Mouse (Mus musculus) CH12.LX (cell line): ENCODE results near the gene Robo1. TPM values are rescaled to one million over a fixed set of nuclear protein-coding genes. Genes with fewer than 3 reads are reported as not detected.

Source experiments
- DNase-seq: peaks from one replicate; pipeline ENCODE4 v3.0.0-alpha.2; 2013; ENCODE audit errors: extremely low read depth
- H3K27ac ChIP-seq: 2 replicates; pipeline ENCODE4 v1.5.1; 2012; ENCODE audit warnings: low read depth, mild to moderate bottlenecking, control low read depth, moderate library complexity; ENCODE audit not compliant: insufficient read depth
- H3K27me3 ChIP-seq: replicated peaks from 2 replicates; pipeline ENCODE3; 2012; ENCODE audit warnings: inconsistent platforms
- H3K36me3 ChIP-seq, 2 experiments: replicated peaks in 1 of 2; 2 replicates each; pipeline versions ENCODE3 to v1.6.1; 2012; ENCODE audit warnings: inconsistent platforms in 1 of 2, low read length in 1 of 2, mild to moderate bottlenecking in 1 of 2, mixed read lengths in 1 of 2, moderate library complexity in 1 of 2; ENCODE audit not compliant: control insufficient read depth in 1 of 2, insufficient read depth in 1 of 2
- H3K4me1 ChIP-seq, 2 experiments: 2 replicates each; pipeline ENCODE4 v1.6.1; 2012; ENCODE audit warnings: inconsistent platforms in 1 of 2, moderate library complexity in 1 of 2; ENCODE audit not compliant: insufficient read depth in 2 of 2, control insufficient read depth in 1 of 2
- H3K4me2 ChIP-seq: 2 replicates; pipeline ENCODE4 v1.6.1; 2012; ENCODE audit warnings: low read depth, mild to moderate bottlenecking, control low read depth; ENCODE audit not compliant: poor library complexity, insufficient read depth, severe bottlenecking
- H3K4me3 ChIP-seq, 3 experiments: fragments of 150-350 bp in 1 of 3; sonication (generic) in 1 of 3; replicated peaks in 1 of 3; 2 replicates each; pipeline versions ENCODE3 to v1.5.1; 2011 to 2012; ENCODE audit warnings: low read depth in 2 of 3, low read length in 2 of 3, mild to moderate bottlenecking in 2 of 3, moderate library complexity in 2 of 3, control low read depth in 1 of 3, improper control_type of control experiment in 1 of 3, inconsistent platforms in 1 of 3, mixed read lengths in 1 of 3; ENCODE audit not compliant: poor library complexity in 1 of 3
- H3K79me2 ChIP-seq: replicated peaks from 2 replicates; pipeline ENCODE4 v1.6.1; 2012; ENCODE audit warnings: mild to moderate bottlenecking, moderate library complexity; ENCODE audit not compliant: control insufficient read depth, poor library complexity, insufficient read depth, severe bottlenecking; ENCODE audit errors: extremely low read depth
- H3K9ac ChIP-seq: 2 replicates; pipeline ENCODE4 v1.6.1; 2012; ENCODE audit warnings: low read depth, mild to moderate bottlenecking, control low read depth, moderate library complexity; ENCODE audit not compliant: insufficient read depth
- H3K9me3 ChIP-seq: replicated peaks from 2 replicates; pipeline ENCODE3; 2012; ENCODE audit warnings: low read length, inconsistent platforms, mixed read lengths
- CHD2 ChIP-seq: IDR thresholded peaks from 2 replicates; pipeline ENCODE4 v1.6.1; 2011; ENCODE audit warnings: low read length, improper control_type of control experiment
- CTCF ChIP-seq, 2 experiments: IDR thresholded peaks in 1 of 2; conservative IDR thresholded peaks in 1 of 2; 2 replicates each; pipeline ENCODE4 v1.5.1; 2011 to 2012; ENCODE audit warnings: low read depth in 2 of 2, low read length in 2 of 2, improper control_type of control experiment in 1 of 2, inconsistent platforms in 1 of 2, mild to moderate bottlenecking in 1 of 2, moderate library complexity in 1 of 2
- E2F4 ChIP-seq: IDR thresholded peaks from 2 replicates; pipeline ENCODE4 v1.6.1; 2011; ENCODE audit warnings: low read depth, low read length, improper control_type of control experiment; ENCODE audit not compliant: insufficient replicate concordance
- ELF1 ChIP-seq: IDR thresholded peaks from 2 replicates; pipeline ENCODE4 v1.6.1; 2014; ENCODE audit warnings: low read depth, mild to moderate bottlenecking, inconsistent platforms, low read length, improper control_type of control experiment
- EP300 ChIP-seq: IDR thresholded peaks from 2 replicates; pipeline ENCODE4 v1.6.1; 2011; ENCODE audit warnings: low read length, improper control_type of control experiment
- ETS1 ChIP-seq: conservative IDR thresholded peaks from 2 replicates; pipeline ENCODE4 v1.6.1; 2012; ENCODE audit warnings: low read depth, mild to moderate bottlenecking, inconsistent platforms, low read length, improper control_type of control experiment, moderate library complexity
- GABPA ChIP-seq: IDR thresholded peaks from 2 replicates; pipeline ENCODE4 v1.6.1; 2012; ENCODE audit warnings: low read depth, low read length, improper control_type of control experiment, inconsistent platforms; ENCODE audit not compliant: insufficient replicate concordance
- HCFC1 ChIP-seq: IDR thresholded peaks from 2 replicates; pipeline ENCODE4 v1.6.1; 2012; ENCODE audit warnings: low read depth, mild to moderate bottlenecking, inconsistent platforms, low read length, improper control_type of control experiment
- JUN ChIP-seq: IDR thresholded peaks from 2 replicates; pipeline ENCODE4 v1.6.1; 2011; ENCODE audit warnings: low read depth, mild to moderate bottlenecking, low read length, improper control_type of control experiment, moderate library complexity; ENCODE audit not compliant: insufficient read depth
- KAT2A ChIP-seq: IDR thresholded peaks from 2 replicates; pipeline ENCODE4 v1.6.1; 2012; ENCODE audit warnings: low read length, improper control_type of control experiment, inconsistent platforms; ENCODE audit not compliant: insufficient replicate concordance
- MAFK ChIP-seq: IDR thresholded peaks from 2 replicates; pipeline ENCODE4 v1.6.1; 2011; ENCODE audit warnings: low read length, improper control_type of control experiment; ENCODE audit not compliant: insufficient replicate concordance
- MAX ChIP-seq: IDR thresholded peaks from 2 replicates; pipeline ENCODE4 v1.6.1; 2011; ENCODE audit warnings: low read length, improper control_type of control experiment
- MEF2A ChIP-seq: IDR thresholded peaks from 2 replicates; pipeline ENCODE4 v1.6.1; 2014; ENCODE audit warnings: low read depth, mild to moderate bottlenecking, inconsistent platforms, low read length, improper control_type of control experiment, borderline replicate concordance
- MXI1 ChIP-seq: IDR thresholded peaks from 2 replicates; pipeline ENCODE4 v1.6.1; 2011; ENCODE audit warnings: mild to moderate bottlenecking, low read depth, low read length, improper control_type of control experiment
- MYC ChIP-seq: IDR thresholded peaks from 2 replicates; pipeline ENCODE4 v1.6.1; 2011; ENCODE audit warnings: low read depth, mild to moderate bottlenecking, improper control_type of control experiment, low read length
- PAX5 ChIP-seq: IDR thresholded peaks from 2 replicates; pipeline ENCODE4 v1.6.1; 2012; ENCODE audit warnings: low read length, inconsistent platforms, mixed read lengths
- POLR2A ChIP-seq: IDR thresholded peaks from 2 replicates; pipeline ENCODE4 v1.6.1; 2011; ENCODE audit warnings: low read depth, mild to moderate bottlenecking, improper control_type of control experiment, low read length
- RAD21 ChIP-seq: IDR thresholded peaks from 2 replicates; pipeline ENCODE4 v1.6.1; 2011; ENCODE audit warnings: low read depth, mild to moderate bottlenecking, low read length, improper control_type of control experiment, moderate library complexity
- SIN3A ChIP-seq: IDR thresholded peaks from 2 replicates; pipeline ENCODE4 v1.6.1; 2012; ENCODE audit warnings: low read length, improper control_type of control experiment, inconsistent platforms
- TBP ChIP-seq: conservative IDR thresholded peaks from 2 replicates; pipeline ENCODE4 v1.6.1; 2011; ENCODE audit warnings: low read depth, low read length, improper control_type of control experiment
- TCF12 ChIP-seq: IDR thresholded peaks from 2 replicates; pipeline ENCODE4 v1.6.1; 2014; ENCODE audit warnings: low read depth, mild to moderate bottlenecking, inconsistent platforms, low read length, improper control_type of control experiment
- UBTF ChIP-seq: IDR thresholded peaks from 2 replicates; pipeline ENCODE4 v1.6.1; 2012; ENCODE audit warnings: low read depth, mild to moderate bottlenecking, inconsistent platforms, low read length, improper control_type of control experiment, moderate library complexity
- USF1 ChIP-seq: IDR thresholded peaks from 2 replicates; pipeline ENCODE4 v1.6.1; 2014; ENCODE audit warnings: low read depth, mild to moderate bottlenecking, inconsistent platforms, low read length, improper control_type of control experiment
- ZNF384 ChIP-seq: IDR thresholded peaks from 2 replicates; pipeline ENCODE4 v1.6.1; 2012; ENCODE audit warnings: low read depth, low read length, improper control_type of control experiment, inconsistent platforms
- dilution Hi-C: fragments of 300-500 bp; cut with MboI; formaldehyde crosslinking; loops from 2 replicates; pipeline ENCODE4 v1.14.3; 2020; ENCODE audit warnings: low sequenced_read_pairs; ENCODE audit not compliant: extremely low pct_unique_long_range_greater_than_20kb, extremely low pct_ligation_motif_present
- in situ Hi-C: fragments of 300-500 bp; cut with MboI; formaldehyde crosslinking; loops from 3 replicates; pipeline ENCODE4 v1.14.3; 2019; ENCODE audit warnings: low sequenced_read_pairs, low pct_ligation_motif_present, low pct_unique_long_range_greater_than_20kb, mixed read lengths
- polyA plus RNA-seq: library from polyadenylated mRNA; unstranded; fragments of >175 nt; gene quantifications from 2 replicates; pipeline ENCODE4 v1.2.1, GENCODE M21; 2012; ENCODE audit warnings: low read depth; ENCODE audit not compliant: insufficient read length
- total RNA-seq, 2 experiments: library from RNA; depleted of rRNA; stranded (reverse); fragments of 300-350 nt in 1 of 2; fragments of >200 nt in 1 of 2; gene quantifications; 2 replicates each; pipeline ENCODE4 v1.2.3; 2012 to 2014

The Robo1 gene
- total and polyA plus RNA-seq, 3 experiments = not detected

DNA sequence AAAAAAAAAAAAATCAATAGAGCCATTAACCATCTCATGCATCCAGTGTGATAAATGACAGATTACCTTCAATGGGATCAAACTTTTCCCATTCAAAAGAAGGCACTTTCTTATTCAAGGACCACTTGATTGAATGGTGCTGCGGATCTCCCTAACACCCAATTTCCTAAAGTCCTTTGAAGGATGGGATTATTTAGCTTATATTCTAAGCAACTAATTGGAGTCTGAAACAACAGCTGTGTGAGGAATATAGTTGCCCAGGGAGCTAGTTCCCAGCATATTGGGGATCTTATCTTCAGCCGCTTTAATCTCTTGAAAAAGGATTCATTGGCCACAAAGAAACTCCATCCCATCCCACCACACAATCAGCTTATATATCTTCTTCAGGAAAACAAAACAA, 236.8 kb downstream of the Robo1 start:
- Histone ChIP-seq H3K4me3 (no peak overlapping the region), H3K9me3 (peaks cover 28% of the 10 kb centered on the region), H3K27me3 (no peaks in the 10 kb centered on the region)
- in situ Hi-C loops = no loop called here
- TF ChIP-seq POLR2A (no peak), HCFC1 (no peak), JUN (no peak), USF1 (no peak), GABPA (no peak), UBTF (no peak), E2F4 (no peak), ZNF384 (no peak), MEF2A (no peak), MAX (no peak), TBP (no peak), MYC (no peak)
- TF ChIP-seq, all 38 proteins: peak for 0
- no peak overlapping the region for H3K9ac ChIP-seq
- H3K4me2 ChIP-seq = no peak overlapping the region
- H3K27ac ChIP-seq = no peak overlapping the region
- no peak for DNase-seq
- no peaks in the 10 kb centered on the region for H3K79me2 ChIP-seq
- H3K4me1 ChIP-seq = no peaks in the 10 kb centered on the region
- no peaks in the 10 kb centered on the region for H3K36me3 ChIP-seq
- dilution Hi-C loops = no loop called here

DNA sequence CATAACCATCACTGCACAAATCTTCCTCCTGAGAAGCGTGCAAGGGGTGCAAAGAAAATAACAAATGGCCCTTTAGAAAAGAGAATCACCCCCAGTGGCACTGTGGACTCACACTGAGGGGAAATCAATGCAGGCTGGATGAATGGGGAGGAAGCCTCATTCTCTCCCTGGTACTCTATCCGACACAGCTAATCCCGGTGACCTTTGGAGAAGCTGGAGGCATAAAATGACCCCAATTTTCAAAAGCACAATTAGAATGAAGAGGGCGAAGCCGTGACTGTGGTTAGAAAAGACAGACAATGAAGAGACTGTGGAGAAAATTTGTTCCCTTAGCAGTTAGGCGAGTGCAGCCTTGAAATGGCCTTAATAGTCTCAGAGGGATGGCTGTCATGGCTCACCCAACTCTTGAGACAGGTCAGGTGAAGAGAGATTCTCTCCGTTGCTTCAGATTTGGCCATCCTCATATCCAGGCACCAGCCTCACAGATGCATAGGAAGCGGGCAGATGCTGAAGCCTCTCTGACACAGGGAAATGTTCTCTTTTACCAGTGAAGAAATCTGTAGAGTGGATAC, 243.7 kb downstream of the Robo1 start:
- DNase-seq = no peak
- no peaks in the 10 kb centered on the region for H3K4me1 ChIP-seq
- dilution Hi-C loops (no loop called here), in situ Hi-C loops (no loop called here)
- no peaks in the 10 kb centered on the region for H3K36me3 ChIP-seq
- H3K27me3 ChIP-seq = no peaks in the 10 kb centered on the region
- no peak overlapping the region for H3K9ac ChIP-seq
- no peak overlapping the region for H3K4me3 ChIP-seq
- no peaks in the 10 kb centered on the region for H3K79me2 ChIP-seq
- H3K9me3 ChIP-seq = peaks cover 24% of the 10 kb centered on the region
- no peak overlapping the region for H3K27ac ChIP-seq
- TF ChIP-seq GABPA = no peak
- TF ChIP-seq MAX = no peak
- H3K4me2 ChIP-seq = no peak overlapping the region

DNA sequence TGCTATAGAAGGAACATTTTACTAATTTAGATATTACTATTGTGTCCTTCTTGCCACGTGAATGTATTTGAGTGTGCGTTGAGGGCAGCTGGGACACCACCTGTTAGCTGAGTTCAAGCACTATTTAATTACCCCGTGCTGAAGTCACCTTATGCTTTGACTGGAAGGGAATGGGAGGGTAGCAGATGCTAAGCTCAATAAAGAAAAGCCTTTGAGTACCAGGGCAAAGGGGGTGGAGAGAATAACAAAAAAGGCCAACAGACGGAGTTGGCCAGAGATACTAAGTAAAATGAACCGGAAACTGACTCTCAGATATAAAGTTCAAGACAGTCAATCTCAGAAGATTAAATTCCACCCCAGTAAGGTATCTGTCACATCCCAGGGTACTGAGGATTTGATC, 245.6 kb downstream of the Robo1 start:
- DNase-seq = no peak
- no peak overlapping the region for H3K4me2 ChIP-seq
- H3K36me3 ChIP-seq = no peaks in the 10 kb centered on the region
- in situ Hi-C loops (no loop called here), dilution Hi-C loops (no loop called here)
- H3K9me3 ChIP-seq = peaks cover 31% of the 10 kb centered on the region
- TF ChIP-seq MYC (no peak), EP300 (no peak), SIN3A (no peak), ELF1 (no peak), USF1 (no peak), CHD2 (no peak), KAT2A (no peak), POLR2A (no peak), MXI1 (no peak), CTCF (conservative IDR thresholded peaks at IDR 0.05 in 1 of 2, IDR thresholded peaks at IDR 0.05 in 1 of 2; ENCODE audit: low read depth in 2 of 2, low read length in 2 of 2) (no peak), JUN (no peak), PAX5 (no peak), MAFK (no peak), HCFC1 (no peak), UBTF (no peak), RAD21 (no peak), TCF12 (no peak), ETS1 (no peak)
- no peak overlapping the region for H3K4me3 ChIP-seq
- H3K9ac ChIP-seq = no peak overlapping the region
- no peak overlapping the region for H3K27ac ChIP-seq
- H3K79me2 ChIP-seq = no peaks in the 10 kb centered on the region
- no peaks in the 10 kb centered on the region for H3K27me3 ChIP-seq
- H3K4me1 ChIP-seq = no peaks in the 10 kb centered on the region
